Mouse (Mus musculus) heart, postnatal 4 days (tissue): ENCODE data around the gene Gpatch2. TPM values are rescaled to one million over a fixed set of nuclear protein-coding genes. Genes with fewer than 3 reads are reported as not detected.

Experiments used
- DNase-seq: peaks from one replicate; pipeline ENCODE4 v3.0.0; 2021
- total RNA-seq, 2 experiments: library from RNA; stranded (reverse); gene quantifications; 2 replicates each; pipeline ENCODE4 v1.2.3; 2021

Gene Gpatch2
- total RNA-seq, result 10 to 100 TPM; 15.8 to 18.6 TPM

GRCm38 (mm10) chr1:187215181-187216116 lies at the start of gene Gpatch2, which contains the start of gene Spata17:
Gene Gpatch2 (plus strand): TSS chr1:187215508.
Gene Spata17 (minus strand): TSS chr1:187215465.
- peak; percentile 84 for DNase-seq

DNA sequence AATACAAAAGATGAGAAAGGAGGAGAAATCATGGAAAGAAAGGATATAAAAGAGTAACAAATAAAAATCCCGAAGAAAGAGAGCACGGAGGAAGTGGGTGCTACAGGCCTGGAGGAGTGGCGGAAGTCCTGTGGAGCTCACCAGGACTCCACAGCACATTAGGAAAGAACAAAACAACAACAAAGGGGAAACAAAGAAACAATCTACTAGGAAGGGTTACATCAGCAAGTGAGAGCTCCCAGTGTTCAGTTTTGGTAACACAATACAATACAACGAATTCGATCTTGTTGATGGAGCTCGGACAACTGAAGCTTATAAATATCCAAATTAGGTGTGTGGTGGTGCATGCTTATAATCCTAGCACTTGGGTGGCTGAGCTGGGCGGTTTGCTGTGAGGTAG lies 45.7 kb upstream of the Gpatch2 start:
- DNase-seq, result no peak

- no peak for DNase-seq
Measured at GRCm38 (mm10) chr1:187170361-187170760, 44.9 kb upstream of the Gpatch2 start.

DNA sequence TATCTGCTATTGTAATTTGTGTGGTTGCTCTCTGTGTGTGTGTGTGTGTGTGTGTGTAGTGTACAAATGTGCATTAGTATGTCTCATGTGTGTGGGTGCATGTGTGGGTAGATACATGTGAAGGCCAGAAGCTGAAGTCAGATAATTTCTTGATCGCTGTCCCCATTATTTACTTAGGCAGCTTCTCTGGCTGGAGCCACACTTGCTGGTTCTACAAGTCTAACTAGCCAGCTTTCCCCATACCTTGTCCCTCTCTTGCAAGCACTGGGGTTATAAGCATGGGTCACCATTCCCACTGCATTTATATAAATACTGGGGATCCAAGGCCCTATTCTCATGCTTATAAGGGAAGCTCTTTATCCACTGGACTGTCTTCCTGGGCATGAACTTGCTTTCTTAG lies 39.3 kb upstream of the Gpatch2 start:
- no peak for DNase-seq

DNA sequence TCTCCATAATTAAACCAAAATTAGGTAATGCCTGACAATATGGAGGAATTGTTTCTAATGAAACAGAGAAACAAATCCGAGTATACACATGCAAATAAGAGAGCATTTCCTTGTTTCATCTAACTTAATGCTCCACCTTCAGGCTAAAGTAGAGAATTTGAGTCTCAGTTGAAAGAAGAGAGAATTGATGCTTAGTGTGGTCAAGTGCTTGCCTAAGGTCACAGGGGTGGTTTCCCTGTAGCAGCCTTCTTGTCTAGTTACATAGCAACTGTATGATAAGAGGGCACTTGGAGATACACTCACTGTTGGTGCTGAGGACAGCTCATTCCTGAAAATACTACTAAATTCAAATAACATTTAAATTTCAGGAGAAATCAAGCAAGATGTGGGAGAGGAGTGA lies 36.8 kb upstream of the Gpatch2 start:
- DNase-seq, result no peak

DNA sequence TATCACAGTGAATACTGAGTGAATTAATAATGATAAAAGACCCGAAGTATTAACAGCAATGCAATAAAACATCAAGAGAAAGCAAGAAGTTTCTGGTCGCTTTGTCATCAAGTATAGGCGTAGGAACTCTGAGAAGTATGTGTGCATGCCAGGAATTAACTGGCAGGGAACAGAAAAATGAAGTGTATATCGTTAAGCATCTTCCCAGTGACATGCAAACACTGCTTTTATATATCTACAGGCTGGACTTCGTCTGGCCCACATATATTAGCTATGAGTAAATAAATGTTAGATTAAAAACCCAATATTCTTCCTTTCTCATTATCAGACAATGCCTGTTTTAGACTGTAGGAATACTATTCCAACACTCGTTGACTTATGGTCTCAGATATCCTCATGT lies 9.8 kb upstream of the Gpatch2 start:
- DNase-seq, result no peak

DNA sequence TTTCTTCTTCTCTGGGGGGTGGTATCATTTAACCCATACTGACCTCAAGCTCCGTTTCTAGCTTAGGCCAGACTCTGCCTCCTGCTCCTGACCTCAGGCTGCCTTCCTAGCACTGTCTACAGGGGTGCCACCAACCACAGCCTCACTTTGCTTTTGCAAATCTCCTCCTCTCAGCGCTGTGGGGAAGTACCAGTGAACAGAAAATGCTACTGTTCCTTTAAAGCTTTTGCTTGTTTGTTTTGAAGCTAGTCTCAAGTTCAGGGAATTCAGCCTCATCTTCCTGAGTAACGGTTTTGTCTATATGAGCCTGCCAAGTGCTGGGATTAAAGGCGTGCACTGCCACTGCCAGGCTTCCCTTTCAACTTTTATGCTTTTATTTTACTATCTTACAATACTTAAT lies 5.8 kb upstream of the Gpatch2 start:
- DNase-seq, result no peak

DNA sequence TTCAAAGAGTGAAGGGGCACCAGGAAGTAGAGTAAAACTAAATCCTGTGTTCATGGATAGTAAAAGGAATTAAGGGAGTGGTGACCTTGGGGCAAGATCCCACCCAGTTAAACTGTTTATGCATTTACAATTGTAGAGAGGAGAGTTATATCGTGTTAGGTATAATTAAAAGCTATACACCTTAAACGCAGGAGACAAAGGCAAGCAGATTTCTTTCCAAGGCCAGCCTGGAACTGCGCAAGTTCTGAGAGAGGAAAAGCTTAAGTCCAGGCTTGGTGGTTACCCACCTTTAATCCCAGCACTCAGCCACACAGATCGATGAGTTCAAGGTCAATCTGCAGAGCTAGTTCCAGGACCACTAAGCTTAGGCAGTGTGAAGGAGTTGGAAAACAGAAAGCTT lies 4.6 kb upstream of the Gpatch2 start:
- DNase-seq, result no peak

GRCm38 (mm10) chr1:187216620-187217410 lies 1.5 kb downstream of the Gpatch2 start:
- DNase-seq, result no peak

- no peak for DNase-seq
Measured at GRCm38 (mm10) chr1:187220756-187221155, 5.4 kb downstream of the Gpatch2 start.

DNA sequence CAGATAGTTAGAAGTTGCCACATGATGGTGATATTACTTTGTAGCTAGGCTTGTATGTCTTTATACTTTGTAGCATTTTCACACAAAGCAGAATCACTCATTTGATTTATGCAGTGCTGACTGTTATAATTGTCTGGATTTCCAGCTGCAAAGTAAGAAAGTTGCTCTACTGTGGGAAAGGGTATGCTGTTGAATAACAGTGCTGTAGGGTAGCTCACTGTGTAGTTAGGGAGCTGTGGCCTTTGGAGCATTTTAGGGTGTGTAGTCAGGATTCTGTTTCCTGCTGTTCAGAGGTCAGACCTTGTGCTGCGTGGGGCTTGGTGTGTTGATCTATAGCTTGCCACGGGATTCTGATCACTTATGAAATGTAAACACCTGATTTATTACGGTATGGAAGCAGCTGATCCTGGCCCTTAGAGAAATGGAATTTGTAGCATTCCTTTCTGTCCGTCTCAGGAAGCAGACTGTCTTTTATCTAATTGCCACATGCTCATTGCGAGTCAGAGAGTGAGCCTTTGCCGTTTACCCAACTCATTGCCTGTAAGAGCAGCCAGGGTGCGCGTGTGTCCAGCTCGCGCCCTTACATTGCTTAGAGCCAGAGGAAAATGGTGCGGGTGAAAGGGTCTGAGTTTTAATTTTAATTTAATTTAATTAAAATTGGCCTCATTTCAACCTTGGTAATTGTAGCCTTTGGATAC lies 11.2 kb downstream of the Gpatch2 start:
- no peak for DNase-seq

DNA sequence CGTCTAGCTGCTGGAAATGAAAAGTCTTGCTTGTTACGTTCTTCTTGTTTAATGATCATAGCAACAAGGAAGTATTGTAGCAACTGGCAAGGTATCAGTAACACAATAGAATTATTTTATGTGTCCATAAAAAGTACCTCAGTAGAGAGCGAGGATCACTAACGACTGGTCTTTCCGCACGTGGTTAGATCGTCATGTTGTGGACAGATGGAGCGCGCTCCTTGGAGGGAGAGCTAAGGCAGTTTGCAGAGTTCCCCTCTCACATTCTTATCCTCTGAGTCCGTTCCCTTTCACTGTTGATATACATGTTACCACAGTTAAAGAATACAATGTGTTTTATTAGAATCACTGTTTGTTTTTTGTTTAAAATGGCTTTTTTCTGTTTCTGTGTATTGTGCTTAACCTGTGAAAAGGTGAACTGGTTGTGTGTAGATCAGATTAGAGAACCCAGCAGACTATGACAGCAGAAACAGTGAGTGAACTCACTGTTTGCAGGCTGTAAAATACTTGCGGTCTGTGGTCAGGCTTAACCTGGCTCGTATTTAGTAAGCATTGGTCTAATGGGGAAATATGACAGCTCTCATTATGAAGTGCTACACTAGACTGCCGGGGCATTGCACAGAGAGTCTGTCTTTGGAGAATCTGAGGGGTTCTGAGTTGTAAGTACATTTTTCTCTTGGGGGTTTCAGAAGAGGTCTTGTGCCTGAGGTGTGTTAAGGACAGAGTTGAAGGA lies 13.3 kb downstream of the Gpatch2 start:
- no peak for DNase-seq

GRCm38 (mm10) chr1:187230255-187230654 lies 14.9 kb downstream of the Gpatch2 start:
- no peak for DNase-seq

- DNase-seq, result no peak
Measured at GRCm38 (mm10) chr1:187232196-187232955, 17.1 kb downstream of the Gpatch2 start.

DNA sequence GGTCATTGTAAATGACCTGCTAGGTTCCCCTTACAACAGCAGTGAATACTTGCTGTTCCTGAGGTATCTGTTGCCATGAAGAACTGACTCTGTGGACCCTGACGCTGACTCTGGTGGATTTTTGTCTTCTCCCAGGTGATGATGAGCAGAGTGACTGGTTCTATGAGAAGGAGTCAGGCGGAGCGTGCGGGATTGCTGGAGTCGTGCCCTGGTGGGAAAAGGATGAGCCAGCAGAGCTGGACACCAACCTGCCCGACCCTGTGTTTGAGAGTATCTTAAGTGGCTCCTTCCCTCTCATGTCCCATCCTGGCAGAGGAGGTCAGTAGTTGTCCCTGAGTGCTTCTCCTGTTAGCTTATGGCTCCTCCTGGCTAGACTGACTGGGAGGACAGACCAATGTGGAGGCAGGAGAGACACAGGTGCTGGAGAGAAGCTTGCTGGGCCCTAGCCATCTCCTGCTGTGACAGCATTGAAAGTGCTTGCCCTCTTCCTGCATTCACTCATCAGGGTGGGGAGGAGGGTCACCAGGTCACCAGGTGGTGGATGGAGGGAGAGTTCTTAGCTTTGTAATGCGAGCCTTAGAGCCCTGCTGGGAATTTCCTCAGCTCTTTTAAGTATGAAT lies 17.8 kb downstream of the Gpatch2 start:
- no peak for DNase-seq

- DNase-seq, result no peak
Measured at GRCm38 (mm10) chr1:187235161-187235560, 19.9 kb downstream of the Gpatch2 start.

DNA sequence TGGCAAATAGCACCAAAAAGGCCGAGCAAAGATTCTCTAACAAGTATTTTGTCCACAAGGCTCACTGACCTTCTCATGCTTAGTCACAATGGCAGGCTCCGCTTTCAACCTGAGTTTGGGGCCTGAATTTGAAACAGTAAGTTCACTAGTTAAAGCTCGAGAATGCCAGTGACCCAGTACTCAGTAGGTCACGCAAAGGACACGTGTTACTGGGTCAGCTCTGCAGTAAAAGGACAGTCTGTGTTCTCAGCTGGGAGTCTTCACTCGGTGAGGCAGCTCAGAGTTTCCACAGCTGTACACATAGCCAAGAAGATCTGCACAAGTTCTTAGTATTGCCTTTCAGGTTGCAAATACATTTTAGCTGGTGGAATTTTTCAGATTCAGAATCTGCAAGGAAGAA lies 21.0 kb downstream of the Gpatch2 start:
- no peak for DNase-seq

- DNase-seq, result no peak
Measured at GRCm38 (mm10) chr1:187238061-187238460, 22.8 kb downstream of the Gpatch2 start.

GRCm38 (mm10) chr1:187240304-187240703 lies 25.0 kb downstream of the Gpatch2 start:
- DNase-seq, result no peak

DNA sequence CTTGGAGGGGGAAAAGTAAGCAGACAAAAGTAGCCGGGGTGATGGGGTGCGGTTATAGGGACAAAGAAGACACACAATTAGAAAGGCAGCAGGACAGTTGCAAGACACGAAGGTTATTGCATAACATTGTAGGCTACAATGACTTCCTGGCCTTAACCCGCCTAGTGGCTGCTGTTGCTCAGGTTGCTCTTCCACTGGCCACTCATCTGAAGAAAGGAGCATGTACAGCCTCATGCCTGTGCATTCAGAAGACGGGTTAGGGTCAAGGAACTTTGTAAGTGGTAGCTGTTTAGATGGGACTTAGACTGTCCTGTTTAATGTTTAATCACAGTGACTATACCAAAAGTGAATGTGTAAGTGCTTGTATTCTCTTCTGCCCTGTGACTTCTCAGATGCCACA lies 26.0 kb downstream of the Gpatch2 start:
- no peak for DNase-seq

DNA sequence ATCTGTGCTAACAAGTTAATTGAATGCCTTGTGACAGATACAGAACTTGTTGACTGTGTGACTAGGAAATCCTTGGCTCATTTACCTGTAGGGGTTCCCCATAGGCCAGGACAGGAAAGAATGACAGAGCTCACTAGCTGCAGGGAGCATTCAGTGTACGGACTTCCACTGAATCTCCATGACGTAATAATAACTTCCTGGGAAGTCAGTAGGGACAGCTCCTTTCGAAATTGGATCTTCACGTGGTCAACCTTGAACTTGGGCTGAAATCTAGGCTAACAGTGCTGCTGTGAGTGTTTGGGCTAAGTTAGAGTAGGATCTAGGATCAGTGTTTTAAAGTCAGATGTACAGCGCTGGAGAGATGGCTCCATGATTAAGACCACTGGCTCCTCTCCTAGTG lies 29.4 kb downstream of the Gpatch2 start:
- no peak for DNase-seq
